Mouse (Mus musculus) urinary bladder, postnatal 14 days (tissue): ENCODE measurements around the gene Il13ra1.

Source experiments
- DNase-seq: peaks from one replicate; pipeline ENCODE4 v3.0.0; 2021; ENCODE audit warnings: low spot score

Gene Il13ra1

DNA sequence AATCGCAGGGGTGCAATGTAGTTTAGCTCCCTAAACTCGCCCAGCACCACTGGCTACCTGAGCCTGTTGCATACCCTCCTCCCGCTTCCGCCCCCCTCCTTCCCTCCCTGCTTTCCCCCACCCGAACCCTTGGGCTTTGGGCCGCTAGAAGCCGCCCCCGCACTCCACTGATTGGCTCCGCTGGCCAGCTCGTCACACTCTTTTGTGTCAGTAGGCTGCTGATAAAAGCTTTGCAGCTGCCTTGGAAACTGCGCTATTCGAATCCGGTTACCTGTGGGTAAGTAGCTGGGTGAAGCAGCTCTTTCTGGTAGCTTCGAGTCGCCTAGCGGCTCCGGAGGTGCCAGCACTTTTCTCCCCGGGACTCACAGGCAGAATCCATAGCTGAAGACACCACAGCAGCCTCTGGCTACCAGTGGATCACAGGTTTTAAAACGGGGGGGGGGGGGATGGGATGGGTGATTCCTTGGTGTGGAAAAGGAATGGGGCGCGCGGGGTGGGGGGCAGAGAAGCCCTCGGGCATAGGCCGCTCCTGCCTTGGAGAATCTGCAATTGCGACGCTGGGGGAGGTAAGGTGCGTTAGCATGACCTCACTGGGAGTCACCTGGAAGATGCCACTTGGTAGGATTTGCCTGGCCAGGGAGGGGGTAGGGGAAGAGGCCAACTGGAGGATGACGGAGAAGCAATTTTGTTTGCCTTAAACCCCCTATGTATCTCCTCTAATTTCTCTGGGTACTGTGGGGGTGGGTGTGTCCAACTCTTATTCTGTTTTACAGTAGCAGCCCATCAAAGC is 84.0 kb downstream of the Il13ra1 start, which contains the start of gene Zcchc12:
Gene Zcchc12, plus strand, starts transcription at position 169 of the 790 bp plus-strand sequence.
- DNase-seq: no peak

DNA sequence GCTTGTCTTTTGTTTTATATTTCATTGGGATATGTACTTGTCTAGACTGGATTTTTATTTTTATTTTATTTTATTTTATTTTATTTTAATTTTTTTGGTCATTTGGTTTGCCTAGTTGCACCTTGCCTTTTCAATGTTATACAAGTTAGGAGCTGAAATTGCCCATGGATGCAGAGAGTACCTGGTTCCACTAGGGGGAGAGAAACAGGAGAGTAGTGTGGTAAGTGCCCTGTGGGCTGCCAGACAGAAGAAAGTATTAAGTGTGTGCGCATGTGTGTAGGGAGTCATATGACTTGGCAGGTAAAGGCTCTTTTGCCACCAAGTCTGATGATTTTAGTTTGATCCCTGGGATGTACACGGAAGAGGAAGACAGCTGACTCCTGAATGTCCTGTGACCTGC is 97.6 kb downstream of the Il13ra1 start:
- DNase-seq: no peak

DNA sequence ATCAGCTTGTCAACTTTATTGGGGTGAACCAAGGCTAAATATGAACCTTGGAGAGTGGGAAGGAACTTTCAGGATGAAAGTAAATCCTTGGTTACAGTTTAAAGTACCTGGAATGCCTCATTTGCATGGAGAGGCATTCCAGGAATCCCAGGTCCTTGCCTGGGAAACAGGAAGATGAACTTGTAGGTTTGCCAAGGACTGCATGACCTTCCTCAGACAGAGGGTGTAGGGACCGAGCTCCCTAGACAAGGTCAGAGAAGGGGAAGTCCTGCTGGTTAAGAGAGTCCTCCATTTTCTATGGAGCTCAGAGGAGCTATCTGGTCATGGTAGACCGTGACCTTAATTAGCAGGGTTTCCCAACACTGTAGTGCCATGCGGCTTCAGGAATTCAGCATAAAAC is 99.3 kb downstream of the Il13ra1 start:
- no peak for DNase-seq
